Mouse (Mus musculus): ENCODE results near the gene Col6a5. TPM values are rescaled to one million over a fixed set of nuclear protein-coding genes. Genes with fewer than 3 reads are reported as not detected.

Gene Col6a5
- polyA plus RNA-seq, 1 experiment from 2014 or later, result 0.07 TPM

DNA sequence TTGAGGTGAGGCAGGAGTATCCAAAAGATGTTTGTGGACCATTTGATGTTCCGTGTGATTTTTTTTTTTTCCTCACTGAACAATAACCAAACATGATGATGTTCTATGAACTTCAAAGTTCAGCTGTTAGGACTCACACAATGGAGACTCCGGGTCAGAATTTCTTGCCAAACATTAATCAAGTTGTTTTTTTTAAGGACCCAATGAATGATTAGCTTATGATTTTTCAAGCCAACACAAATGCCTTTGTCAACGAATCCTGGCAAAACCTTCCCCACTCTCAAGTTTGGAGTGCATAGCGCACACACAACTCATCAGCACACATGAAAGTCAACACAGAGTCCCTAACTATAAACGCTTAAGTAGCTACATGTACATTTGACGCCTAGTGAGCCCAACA, 139.7 kb downstream of the Col6a5 start:
- Histone ChIP-seq H3K4me1 (no peaks in the 10 kb centered on the region), H3K9me3 (no peaks in the 10 kb centered on the region), H3K36me3 (no peaks in the 10 kb centered on the region), H3K4me2 (no peak overlapping the region), H3K4me3 (no peak overlapping the region), H3K27ac (replicated peaks) (no peak overlapping the region), H3K9ac (no peak overlapping the region), H3K27me3 (replicated peaks) (0 out of 2 replicates have a peak, but pooled peaks cover 3% of the 10 kb centered on the region)
- WGBS, result 76% methylated on average over 6 of the region's 6 CpGs
- ATAC-seq (ENCODE audit: extremely low read depth, insufficient number of reproducible peaks, low FRiP score, low TSS enrichment), result no peak

DNA sequence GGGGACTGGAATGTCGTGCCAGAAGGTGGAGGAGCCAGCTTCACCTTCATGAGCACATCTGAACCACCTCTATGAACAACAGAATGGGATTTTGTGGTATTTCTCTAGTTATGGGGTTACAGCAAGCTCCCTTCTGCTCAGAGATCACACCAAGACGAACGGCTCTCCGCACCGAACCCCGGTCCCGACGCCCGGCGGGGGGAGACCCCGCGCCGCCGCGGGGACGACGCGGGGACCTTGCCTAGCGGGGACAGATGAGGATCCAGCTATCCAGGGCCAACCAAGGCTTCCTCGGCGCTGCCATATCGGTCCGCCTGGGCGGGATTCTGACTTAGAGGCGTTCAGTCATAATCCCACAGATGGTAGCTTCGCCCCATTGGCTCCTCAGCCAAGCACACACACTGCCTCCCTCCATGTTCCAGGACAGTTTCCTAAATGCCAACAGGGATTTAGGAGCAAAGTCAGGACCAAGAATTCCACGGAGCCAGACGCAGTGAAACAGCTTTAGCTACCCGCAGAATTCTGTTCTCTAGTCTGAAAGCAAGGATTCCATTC, 141.2 kb downstream of the Col6a5 start:
- Histone ChIP-seq H3K4me1 (no peaks in the 10 kb centered on the region), H3K9ac (no peak overlapping the region), H3K4me3 (no peak overlapping the region), H3K9me3 (no peaks in the 10 kb centered on the region), H3K4me2 (peak overlapping the region; percentile 21), H3K27ac (replicated peaks) (no peak overlapping the region), H3K27me3 (replicated peaks) (0 out of 2 replicates have a peak, but pooled peaks cover 3% of the 10 kb centered on the region), H3K36me3 (no peaks in the 10 kb centered on the region)
- 55% methylated on average over 29 of the region's 29 CpGs for WGBS
- no peak for ATAC-seq (ENCODE audit: extremely low read depth, insufficient number of reproducible peaks, low FRiP score, low TSS enrichment)

DNA sequence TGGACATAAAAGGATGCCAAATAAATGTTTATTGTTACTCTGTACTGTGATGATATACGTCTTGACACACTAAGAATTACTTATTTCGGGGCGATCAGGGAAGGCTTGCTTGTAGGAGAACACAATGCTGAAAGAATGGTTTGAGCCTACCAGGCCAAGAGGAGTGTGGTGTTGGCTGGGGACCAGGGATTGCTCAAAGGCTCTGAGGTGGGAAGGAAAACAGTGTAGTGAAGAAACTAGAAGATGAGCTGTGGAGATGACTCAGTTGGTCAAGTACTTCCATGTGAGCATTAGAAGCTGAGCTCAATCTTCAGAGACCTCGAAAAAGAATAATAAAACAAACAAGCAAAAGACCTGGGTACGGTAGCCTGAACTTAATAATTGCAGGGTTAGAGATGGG, 146.0 kb downstream of the Col6a5 start:
- Histone ChIP-seq H3K4me3 (no peak overlapping the region), H3K27me3 (replicated peaks) (no peaks in the 10 kb centered on the region), H3K27ac (replicated peaks) (no peak overlapping the region), H3K9ac (no peak overlapping the region), H3K4me2 (no peak overlapping the region), H3K36me3 (no peaks in the 10 kb centered on the region), H3K4me1 (no peaks in the 10 kb centered on the region), H3K9me3 (no peaks in the 10 kb centered on the region)
- WGBS, result 82% methylated on average over 5 of the region's 5 CpGs
- ATAC-seq (ENCODE audit: extremely low read depth, insufficient number of reproducible peaks, low FRiP score, low TSS enrichment), result no peak

DNA sequence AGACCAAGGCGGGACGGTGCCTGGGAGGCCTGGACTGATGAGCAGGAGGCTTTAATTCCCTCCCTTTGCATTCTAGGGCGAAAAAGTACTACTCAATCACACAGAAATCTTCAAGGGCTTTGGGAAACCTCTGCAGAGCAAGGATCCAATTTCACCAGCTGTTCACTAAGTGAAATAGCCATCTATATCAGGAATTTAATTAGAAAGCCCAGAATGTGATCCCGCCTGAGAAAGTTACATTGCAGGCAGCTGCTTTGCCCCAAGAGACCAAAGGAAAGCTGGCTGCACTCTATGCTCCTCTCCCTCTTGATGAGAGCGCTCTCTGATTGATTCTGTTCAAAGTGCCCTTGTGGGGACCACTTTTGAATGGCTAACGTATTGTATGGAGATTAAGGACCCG, 149.0 kb downstream of the Col6a5 start:
- Histone ChIP-seq H3K27ac (replicated peaks) (no peak overlapping the region), H3K9me3 (no peaks in the 10 kb centered on the region), H3K4me3 (no peak overlapping the region), H3K4me1 (no peaks in the 10 kb centered on the region), H3K27me3 (replicated peaks) (no peaks in the 10 kb centered on the region), H3K36me3 (no peaks in the 10 kb centered on the region), H3K4me2 (no peak overlapping the region), H3K9ac (no peak overlapping the region)
- WGBS, result 59% methylated on average over 7 of the region's 7 CpGs
- no peak for ATAC-seq (ENCODE audit: extremely low read depth, insufficient number of reproducible peaks, low FRiP score, low TSS enrichment)

DNA sequence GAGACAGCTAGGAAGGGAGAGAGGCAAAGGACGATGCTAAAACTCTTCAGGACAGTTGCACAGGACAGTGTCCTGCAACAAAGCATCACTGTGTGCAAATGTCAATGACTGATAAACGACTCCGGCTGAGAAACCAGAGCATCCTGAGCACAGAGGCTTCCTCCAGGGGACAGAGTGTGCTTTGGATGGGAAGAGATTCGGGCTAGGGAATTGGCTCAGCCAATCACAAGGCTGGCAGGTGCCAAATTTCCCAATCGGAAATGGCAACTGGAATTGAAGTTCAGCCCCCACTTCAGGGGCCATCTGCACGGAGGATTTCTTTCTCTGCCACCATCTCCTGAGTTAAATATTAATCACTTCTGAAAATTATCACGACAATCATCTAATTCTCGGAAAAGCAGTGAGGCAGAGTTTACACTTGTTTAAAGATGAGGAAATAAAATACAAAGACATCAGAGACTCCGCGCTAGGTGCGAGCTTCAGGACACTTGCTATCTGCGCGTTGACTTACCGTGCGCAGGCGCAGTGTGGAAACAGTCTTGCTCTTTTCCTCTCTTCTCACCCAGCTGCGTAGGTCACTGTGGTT, 151.4 kb downstream of the Col6a5 start:
- ATAC-seq (ENCODE audit: extremely low read depth, insufficient number of reproducible peaks, low FRiP score, low TSS enrichment), result no peak
- Histone ChIP-seq H3K4me1 (no peaks in the 10 kb centered on the region), H3K9ac (no peak overlapping the region), H3K4me3 (no peak overlapping the region), H3K27ac (replicated peaks) (no peak overlapping the region), H3K9me3 (no peaks in the 10 kb centered on the region), H3K27me3 (replicated peaks) (no peaks in the 10 kb centered on the region), H3K36me3 (no peaks in the 10 kb centered on the region), H3K4me2 (no peak overlapping the region)
- WGBS, result 77% methylated on average over 17 of the region's 17 CpGs

Other genes with a start within 250 kb of the Col6a5 start
- gene Col6a6, start 132.5 kb downstream of the Col6a5 start, polyA plus RNA-seq (2015; fragmentation: Nextera tagmentation; extraction: Ambion mirVana), result 1.6 and 2.1 TPM in 2 replicates
- 0.03 and 0.06 TPM in 2 replicates for gene Col6a4, start 136.1 kb upstream of the Col6a5 start, polyA plus RNA-seq (2015; fragmentation: Nextera tagmentation; extraction: Ambion mirVana)
- gene Glyctk, start 197.5 kb upstream of the Col6a5 start, polyA plus RNA-seq (2015; fragmentation: Nextera tagmentation; extraction: Ambion mirVana), result 1.5 and 1.6 TPM in 2 replicates
- 16.0 and 18.1 TPM in 2 replicates for gene Wdr82, start 210.3 kb upstream of the Col6a5 start, polyA plus RNA-seq (2015; fragmentation: Nextera tagmentation; extraction: Ambion mirVana)
- 26.7 and 29.0 TPM in 2 replicates for gene Ppm1m, start 239.1 kb upstream of the Col6a5 start, polyA plus RNA-seq (2015; fragmentation: Nextera tagmentation; extraction: Ambion mirVana)
- 43.3 and 46.9 TPM in 2 replicates for gene Twf2, start 242.5 kb upstream of the Col6a5 start, polyA plus RNA-seq (2015; fragmentation: Nextera tagmentation; extraction: Ambion mirVana)

Measured in heart, embryonic 13.5 days (tissue).